Mouse (Mus musculus) effector memory CD4-positive, alpha-beta T cell, adult 7 months (primary cell): ENCODE results near the gene Cdh11. TPM values are rescaled to one million over a fixed set of nuclear protein-coding genes. Genes with fewer than 3 reads are reported as not detected.

Experiments used
- polyA plus RNA-seq: library from polyadenylated mRNA; unstranded; fragments of 100-300 nt; shearing (Covaris generic); gene quantifications from one replicate; pipeline ENCODE4 v1.2.1, GENCODE M21; 2017

Gene Cdh11
- 0.57 TPM for polyA plus RNA-seq

DNA sequence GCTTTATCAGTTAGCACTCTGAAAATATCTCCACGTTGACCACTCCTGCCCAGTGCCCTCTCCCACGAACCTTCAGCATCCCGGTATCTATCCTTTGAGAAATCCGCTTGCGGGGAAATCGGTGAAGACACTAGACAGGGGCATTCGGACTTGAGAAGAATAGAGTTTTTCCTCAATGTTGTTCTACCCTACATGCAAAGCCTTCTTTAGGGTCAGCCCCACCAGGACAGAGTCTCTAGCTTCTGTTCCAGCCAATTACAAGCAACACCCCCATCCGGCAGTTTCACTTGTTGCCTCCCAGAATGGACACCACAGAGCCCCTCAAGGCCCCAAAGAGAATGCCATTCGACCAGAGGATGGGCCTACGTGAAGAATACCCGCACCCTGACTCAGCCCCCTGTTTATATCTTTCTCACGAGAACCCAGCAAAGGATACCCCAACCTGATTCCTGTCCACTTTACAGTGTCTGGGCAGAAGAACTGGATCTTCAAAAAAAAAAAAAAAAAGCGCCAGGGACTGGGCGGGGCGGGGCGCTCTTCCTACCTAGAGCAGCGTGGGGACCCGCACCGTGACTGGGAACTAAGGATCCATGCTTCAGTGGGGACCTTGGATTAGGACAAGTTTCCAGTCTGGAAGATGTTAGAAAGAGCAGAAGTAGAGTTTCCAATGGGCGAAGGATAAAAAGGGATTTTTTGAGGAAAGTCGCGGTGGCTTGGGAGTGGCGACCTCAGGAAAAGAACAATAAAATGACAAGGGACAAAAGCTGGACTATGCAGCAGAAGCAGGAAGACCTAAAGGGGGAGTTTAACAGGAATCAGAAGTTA is at the start of gene Cdh11:
Gene Cdh11 (minus strand): TSS at position 51 of the 825 bp plus-strand sequence.

